Mouse (Mus musculus) spleen, adult 10 weeks (tissue): ENCODE data around the gene Klhl6. TPM values are rescaled to one million over a fixed set of nuclear protein-coding genes. Genes with fewer than 3 reads are reported as not detected.

ENCODE experiments used
- polyA plus RNA-seq: library from polyadenylated mRNA; stranded (reverse); fragments of 350-450 nt; fragmentation: Illumina TruSeq; extraction: RNeasy Lipid Tissue Mini Kit (QIAGEN cat#74804); gene quantifications from one replicate; pipeline ENCODE4 v1.2.3, GENCODE M21; 2015; ENCODE audit warnings: low replicate concordance; ENCODE audit not compliant: insufficient read depth

Klhl6 gene
- 124 TPM for polyA plus RNA-seq

GRCm38 (mm10) chr16:19982537-19983257 is at the start of gene Klhl6:
Gene Klhl6, minus strand, starts transcription at chr16:19983037.

Other genes starting within 250 kb of the Klhl6 start
- gene B3gnt5, start 222.8 kb downstream of the Klhl6 start, polyA plus RNA-seq = 98.7 TPM
- 105 TPM for gene Klhl24, start 114.5 kb upstream of the Klhl6 start, polyA plus RNA-seq
- 26.3 TPM for gene Yeats2, start 158.0 kb upstream of the Klhl6 start, polyA plus RNA-seq